Mouse (Mus musculus): ENCODE measurements around the gene Tnfaip2.

Tnfaip2 gene

DNA sequence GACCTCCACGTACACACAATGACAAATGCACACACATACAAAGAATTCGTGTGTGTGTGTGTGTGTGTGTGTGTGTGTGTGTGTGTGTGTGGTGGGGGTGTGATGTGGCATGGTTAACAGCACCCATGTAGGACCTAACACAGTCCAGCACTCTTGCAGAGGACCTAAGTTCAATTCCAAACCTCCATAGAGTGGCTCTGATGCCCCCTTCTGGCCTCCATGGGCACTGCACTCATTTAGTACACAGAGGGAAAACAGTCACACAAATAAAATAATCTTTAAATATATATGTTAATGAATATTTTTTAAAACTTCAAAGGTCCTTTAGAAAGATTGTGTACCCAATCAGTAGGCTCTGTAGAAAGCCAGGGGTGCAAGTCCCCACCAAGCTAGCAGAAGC lies 37.6 kb downstream of the Tnfaip2 start:
- peak; percentile 42 for DNase-seq

DNA sequence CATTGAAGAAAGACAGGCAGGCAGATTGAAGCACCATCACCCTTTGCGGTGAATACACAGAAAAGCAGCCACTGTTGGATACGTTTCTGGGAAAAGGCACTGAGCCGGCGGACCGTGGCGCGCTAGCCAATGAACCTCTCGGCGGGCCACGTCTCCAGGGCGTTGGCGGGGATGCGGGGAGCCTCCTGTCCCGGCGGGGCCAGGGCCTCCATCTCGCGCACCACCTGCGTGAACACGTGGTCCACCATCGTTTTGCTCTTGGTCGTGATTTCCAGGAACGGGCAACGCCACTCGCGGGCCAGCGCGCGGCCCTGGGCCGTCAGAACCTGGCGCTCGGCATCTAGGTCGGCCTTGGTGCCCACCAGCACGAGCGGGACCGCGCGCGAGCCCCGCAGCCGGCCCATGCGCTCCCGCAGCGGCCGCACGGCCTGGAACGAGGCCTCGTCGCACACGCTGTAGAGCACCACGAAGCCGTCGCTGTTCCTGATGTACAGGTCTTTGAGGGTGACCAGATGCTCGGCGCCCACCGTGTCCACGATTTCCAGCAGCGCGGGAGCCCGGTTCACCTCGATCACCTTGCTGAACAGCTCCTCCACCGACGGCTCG lies 42.9 kb downstream of the Tnfaip2 start:
- DNase-seq = no peak

DNA sequence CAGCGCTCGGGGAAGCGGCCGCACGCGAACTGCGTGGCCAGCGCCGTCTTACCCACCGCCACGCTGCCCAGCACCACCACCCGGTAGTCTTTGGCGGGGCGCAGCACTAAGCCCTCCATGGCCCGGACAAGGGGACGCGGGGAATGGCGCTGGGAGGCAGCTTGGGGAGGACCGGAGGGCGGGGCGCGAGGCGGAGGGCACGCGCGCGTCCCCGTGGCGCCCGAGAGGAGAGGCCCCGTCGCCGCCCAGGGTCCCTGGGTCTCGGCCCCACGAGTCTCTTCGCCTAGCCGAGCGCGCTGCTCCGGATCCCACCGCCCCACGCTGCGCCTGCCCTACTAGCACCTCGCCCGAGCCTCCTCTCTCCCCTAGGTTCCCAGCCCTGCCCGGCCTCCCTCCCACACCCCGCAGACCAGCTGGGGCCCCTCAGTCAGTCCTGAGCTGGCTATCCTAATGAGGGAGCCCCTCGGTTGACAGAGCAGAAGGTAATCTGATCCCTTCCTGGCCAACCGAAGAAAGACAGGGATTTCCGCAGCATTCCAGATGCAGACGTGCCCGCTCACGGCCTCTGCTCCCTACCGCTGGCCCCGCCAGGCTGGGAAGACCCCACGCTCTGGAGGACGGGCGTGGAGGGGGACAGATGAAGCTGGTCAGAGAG lies 43.5 kb downstream of the Tnfaip2 start, which contains the start of gene Gm266:
TSS of gene Gm266 (minus strand) at position 172 of the 655 bp plus-strand sequence.
- DNase-seq = no peak

DNA sequence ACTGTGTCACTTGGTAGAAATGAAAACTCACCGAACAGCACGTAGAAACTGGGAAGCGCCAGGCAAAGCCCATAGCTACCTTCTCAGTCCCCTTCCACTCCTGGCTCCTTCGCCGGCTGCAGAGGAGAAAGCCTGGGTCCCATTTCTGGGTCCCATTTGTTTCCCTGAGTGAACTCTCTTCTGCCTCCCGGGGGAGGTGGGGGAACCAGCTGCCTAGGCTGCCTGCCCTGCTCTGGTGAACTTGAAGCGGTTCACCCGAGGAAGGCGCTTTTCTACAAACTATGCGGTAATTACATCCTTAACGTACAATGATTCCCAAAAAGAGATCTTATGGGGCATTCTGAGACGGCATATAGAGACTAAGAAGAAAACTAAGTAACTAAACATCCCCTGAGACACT lies 44.2 kb downstream of the Tnfaip2 start:
- DNase-seq = no peak

DNA sequence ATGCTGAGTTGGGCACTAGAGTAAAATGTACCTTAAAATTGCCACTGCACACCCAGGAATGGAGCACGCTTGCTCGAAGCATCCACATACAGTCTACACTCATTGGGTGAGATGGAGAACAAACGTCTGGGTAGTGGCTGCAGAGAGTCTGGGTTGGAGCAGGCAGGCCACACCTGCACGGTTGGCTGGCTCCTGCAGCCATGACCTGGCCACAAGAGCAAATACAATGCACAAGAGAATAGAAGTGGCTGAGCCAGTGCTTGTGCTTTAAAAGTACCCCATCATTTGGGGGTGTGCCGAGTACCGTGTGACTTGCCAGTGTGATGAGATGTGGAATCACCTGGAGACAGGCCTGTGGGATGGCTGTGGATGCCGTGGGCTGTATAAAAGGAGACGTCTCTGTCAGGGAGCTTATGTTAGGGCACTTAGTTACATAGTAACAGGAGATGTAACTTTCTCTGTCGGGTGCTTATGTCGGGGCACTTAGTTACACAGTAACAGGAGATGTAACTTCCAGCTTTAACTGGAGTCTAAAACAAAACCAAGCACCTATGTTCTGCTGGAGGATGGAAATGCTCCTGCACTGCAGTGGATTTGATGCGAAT lies 47.1 kb downstream of the Tnfaip2 start:
- no peak for DNase-seq

DNA sequence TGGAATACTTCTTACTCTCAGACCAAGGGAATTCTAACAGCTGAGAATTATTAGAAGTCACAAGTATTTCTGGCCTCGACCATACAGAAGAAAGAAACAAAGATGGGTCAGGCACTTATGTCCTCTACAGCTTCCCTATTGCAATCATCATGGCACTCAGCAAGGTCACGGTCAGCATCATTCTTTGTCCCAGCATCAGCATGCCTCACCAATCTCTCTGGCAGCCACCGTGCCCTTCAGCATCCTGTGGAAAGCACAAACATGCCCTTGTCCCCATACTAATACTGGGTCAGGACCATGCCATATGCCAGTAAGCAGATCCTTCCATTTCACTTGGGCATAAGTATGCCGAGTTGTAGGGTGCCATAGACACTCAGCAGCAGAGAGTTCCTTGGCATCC lies 52.7 kb downstream of the Tnfaip2 start:
- DNase-seq = no peak

DNA sequence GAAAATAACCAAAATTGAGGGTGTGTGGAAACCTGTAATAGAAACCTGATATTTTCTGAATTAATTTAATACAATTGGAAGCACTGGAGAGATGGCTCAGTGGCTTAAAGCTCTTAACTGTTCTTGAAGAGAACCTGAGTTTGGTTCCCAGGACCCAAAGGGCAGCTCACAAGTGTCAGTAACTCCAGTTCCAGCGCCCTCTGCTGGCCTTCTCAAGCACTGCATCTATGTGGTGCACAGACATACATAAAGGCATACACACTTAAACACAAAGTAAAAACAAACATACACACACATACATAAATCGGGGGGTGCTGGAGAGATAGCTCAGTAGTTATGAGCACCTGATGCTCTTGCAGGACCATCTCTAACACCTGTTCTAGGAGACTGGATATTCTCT lies 54.8 kb downstream of the Tnfaip2 start:
- no peak for DNase-seq

DNA sequence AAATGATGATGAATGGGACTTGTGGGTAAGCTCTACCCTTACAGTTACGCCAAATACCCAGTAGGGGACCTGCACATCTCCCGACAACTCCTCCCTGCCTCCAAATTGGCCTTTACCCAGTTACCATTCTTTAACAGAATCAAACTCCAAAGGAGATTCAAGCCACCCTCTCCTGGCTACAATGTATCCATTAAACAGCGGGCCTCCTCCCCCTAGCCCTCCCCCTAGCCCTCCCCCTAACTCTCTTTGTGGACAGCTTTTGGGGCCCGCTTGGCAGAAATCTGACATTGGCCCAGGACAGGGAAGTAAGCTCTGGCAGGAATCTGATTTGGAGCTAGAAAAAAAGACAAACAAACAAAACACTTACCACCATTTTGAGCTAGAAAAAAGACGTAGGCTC lies 57.3 kb downstream of the Tnfaip2 start:
- no peak for DNase-seq

DNA sequence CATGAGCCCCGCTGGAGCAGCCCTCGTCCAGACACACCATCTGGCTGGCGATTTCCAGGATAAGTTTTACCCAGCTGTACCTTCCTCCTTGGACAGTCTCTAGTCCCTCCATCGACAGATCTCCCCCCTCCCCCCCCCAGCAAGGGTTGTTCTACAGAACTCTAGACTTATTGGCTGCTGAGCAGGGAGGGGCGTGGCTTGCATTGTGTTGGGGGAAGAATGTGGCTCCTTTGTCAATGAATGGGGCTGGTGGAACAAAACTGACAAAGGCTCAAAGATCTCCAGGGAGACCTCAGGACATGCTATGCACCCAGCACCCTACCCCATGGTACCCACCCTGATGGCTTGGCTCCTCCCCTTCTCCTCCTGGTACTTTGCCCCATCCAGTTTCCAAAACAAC lies 58.5 kb downstream of the Tnfaip2 start:
- no peak for DNase-seq

DNA sequence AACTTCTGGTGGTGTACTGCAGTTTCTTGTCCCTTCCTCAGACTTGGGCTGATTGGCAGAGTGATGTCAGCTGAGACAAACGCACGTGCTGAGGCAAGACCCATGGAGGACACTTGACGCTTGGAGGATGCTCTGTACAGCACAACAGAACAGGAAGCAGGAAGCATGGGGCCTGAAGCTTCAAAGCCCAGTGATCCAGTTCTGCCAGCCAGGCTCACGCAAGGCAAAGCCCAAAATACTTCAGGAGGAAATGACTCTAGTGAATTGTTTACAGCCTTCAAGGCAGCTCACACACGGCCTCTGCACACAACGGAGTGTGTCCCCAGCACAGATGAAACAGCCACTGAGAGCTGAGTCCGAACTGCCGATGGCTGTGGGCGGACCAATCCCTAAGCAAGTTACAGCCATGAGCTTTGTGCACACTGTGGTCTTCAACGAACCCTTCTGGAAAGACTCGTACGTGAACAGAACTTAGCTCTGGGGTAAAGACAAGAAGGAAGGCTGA lies 60.8 kb downstream of the Tnfaip2 start:
- DNase-seq = no peak

DNA sequence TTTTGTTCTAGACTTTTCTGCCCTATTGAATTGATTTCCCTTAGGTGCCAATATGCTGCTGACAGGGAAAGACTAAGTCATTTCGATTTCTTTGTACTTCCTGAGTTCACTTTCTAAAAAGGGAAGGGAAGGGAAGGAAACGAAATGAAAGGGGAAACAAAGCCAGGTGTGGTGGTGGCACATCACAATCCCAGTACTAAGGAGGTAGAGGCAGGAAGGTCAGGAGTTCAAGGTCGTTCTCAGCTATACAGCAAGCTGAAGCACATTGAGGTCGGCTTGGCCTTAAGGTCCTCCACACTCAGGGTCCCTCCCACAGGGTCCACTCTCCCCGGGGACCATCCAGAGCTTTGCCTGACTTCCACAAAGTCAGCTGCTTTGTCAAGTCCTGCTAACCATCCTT lies 61.3 kb downstream of the Tnfaip2 start:
- no peak for DNase-seq

Measured in right cerebral cortex, postnatal 14 days (tissue).